Mouse (Mus musculus): ENCODE data around the gene Itln1.
"Not testable (repeated sequence)": the region's sequence is repeated elsewhere in the genome, so short reads cannot be mapped to it uniquely, and the experiment has no call there.

Itln1 gene

DNA sequence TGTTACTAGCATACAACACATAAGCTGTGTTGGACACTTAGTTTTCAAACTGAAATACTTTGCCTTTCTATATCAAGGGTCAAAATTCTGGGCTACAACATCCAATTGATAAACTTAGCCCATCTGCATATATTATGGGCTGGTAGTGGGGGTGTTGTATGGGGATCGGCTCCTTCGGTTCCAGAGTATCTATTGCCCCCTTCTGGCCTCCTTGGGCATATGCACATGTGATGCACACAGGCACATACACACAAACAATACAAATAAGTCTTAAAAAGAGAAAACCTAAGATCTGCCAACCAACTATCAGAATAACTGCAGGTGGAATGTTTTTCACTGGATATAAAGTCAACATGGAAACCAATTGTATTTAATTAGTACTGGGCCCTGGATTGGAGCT, 21.9 kb downstream of the Itln1 start:
- no peak for DNase-seq

DNA sequence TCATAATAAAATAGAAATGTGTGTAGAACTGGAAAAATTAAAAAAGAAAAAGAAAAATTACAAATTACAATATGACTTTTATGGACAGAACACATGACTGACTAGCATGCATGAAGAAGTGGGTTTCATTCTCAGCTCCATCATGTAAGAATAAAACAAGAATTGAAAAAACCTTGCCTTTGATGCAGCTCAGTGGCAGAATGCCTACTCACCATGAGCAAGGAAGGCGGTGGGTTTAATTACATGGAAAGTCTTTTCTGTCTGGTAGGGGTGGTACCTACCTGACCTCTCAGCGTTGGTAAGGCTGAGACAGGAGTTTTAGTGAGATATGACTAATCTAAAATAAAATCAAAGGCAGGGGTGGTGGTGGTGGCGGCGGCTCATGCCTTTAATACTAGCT, 30.5 kb downstream of the Itln1 start:
- no peak for DNase-seq

DNA sequence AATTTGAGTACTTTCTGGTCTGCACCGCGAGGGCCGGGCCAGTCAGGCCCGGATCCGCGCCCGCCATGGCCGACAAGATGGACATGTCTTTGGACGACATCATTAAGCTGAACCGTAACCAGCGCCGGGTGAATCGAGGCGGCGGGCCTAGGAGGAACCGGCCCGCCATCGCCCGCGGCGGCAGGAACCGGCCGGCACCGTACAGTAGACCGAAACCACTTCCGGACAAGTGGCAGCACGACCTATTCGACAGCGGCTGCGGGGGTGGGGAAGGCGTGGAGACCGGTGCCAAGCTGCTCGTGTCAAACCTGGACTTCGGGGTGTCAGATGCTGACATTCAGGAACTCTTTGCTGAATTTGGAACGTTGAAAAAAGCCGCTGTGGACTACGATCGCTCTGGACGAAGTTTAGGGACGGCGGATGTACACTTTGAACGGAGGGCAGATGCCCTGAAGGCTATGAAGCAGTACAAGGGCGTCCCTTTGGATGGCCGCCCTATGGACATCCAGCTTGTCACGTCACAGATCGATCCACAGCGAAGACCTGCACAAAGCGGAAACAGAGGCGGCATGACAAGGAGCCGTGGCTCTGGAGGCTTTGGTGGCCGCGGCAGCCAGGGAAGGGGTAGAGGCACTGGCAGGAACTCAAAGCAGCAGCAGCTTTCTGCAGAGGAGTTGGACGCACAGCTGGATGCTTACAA, 31.4 kb downstream of the Itln1 start:
- peak; percentile 67 to 82 for DNase-seq

DNA sequence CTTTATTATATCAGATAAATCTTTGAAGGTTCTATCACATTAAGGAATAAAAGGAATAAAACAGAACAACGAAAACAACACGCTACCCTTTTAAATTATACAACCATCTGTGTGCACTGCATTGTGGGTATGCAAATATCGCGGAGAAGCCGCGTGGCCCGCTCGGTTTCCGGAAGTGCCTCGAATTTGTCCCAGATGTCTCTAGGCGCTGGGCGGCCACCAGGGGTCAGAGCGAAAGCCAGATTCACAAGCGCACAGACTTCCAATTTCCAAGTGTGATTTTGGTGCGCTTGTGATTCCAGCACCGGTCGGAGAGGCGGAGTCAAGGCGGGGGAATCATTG, 31.9 kb downstream of the Itln1 start, which contains the start of gene Alyref2:
TSS of gene Alyref2 (plus strand) at position 229 of the 342 bp plus-strand sequence.
- DNase-seq, result peak; percentile 95 to 96

DNA sequence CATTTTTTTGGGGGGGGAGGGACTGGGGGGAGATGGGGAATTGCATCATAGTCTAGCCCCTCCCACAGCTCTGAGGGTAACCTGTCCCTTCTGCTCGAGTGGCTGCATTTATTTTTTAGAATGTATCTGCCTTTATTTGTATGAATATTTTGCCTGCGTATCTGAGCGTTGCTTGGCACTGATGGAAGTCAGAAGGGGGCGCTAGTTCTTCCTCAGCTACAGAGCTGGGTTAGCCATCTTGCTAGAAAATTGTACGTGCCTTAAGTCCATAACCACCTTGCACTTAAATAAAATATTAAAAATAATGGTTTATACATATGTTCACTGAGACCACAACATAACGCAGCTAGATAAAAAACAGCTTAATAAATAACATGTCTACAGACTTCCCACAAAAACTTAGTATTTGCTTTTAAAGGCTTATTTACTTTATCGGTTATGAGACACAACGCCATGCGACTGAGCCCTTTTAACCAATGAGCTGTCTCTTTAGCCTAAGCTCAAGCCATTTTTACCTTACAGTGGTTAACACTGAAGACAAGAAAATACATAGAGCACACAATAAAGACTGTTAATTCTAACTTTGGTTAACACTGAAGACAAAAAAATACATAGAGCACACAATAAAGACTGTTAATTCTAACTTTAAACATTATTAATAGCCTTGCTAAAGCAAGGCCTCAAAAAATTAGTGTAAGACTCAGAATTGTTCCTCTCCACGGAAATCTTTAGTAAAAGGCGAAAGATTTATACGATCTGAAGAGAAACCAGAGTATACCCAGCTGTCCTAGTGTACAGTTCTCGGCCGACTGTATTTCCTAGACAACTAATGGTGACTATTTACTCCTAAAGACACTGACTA, 32.5 kb downstream of the Itln1 start:
- peak; percentile 44 to 58 for DNase-seq

DNA sequence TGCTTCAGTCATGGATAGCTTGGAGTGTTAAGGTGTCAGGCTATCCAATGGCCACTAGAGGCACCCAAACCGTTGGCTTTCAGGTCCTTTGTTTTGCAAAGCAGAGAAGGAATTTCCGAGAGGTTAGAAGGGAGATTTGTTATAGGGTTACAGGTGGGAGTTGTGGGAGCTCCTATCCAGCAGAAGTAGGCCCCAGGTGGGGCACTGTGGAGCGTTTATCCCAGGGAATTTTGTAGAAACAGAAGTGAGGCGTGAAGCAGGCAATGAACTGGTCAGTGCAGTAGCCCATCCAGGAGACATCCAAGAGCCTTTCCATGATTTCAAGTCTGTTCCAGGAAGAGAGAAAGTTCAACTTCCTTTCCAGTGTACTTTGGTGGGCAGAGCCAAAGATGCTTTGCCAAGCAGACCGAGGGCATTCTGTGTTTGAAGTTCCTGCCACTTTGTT, 33.4 kb downstream of the Itln1 start:
- peak; percentile 54 to 55 for DNase-seq

DNA sequence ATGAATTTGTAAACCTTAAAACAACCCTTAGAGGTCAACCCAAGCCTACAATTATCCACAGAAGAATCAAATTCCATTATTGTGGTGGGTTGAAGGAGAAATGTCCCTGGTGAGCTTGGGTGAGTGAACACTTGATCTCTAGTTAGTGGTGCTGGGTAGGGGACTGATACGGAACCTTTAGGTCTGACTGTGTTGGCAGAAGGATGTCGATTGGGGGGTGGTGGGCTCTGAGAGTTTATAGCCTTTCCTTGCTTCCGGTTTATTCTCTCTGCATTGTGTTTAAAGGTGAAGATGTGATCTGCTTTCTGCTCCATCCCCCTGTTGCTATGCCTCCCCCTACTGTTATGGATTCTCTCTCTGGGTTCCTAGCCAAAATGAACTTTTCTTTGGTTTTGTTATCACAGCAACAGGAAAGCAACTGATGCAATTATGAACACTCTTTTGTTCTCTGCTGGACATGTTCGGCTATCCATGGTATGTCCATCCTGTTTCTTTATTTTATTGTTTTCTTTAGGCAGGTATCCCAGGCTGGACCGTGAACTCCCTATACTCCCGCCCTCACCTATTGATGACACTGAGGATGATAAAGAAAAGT, 34.0 kb downstream of the Itln1 start:
- DNase-seq, result no peak

DNA sequence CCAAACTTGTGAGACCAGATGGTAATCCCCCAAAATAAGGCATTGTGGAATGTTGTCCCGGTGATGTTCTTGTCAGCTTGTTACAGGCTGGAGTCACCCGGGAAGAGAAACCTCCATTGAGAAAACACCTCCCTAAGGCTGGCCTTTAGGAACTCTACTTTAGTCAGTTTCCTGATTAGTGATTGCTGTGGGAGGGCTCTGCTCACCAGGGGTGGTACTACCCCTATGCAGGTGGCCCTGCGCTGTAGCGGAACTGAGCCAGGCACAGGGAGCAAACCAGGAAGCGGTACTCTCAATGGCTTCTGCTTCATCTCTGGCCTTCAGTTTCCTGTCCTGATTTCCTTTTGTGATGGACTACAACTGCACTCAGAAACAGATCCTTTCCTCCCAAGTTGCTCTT, 35.2 kb downstream of the Itln1 start:
- no peak for DNase-seq

DNA sequence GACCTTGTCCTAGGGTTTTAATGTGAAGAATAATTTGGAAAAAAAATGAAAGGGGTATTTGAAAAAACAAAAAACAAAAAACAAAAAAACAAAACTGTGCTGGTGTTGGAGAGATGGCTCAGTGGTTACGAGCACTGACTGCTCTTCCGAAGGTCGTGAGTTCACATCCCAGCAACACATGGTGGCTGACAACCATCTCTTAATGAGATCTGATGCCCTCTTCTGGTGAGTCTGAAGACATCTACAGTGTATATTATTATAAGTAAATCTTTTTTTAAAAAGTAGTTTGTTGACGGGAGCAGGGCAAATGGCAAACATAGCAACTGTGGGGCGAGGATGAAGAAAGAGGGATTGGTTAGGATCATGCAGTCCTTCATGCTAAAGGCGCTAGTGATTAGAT, 39.7 kb downstream of the Itln1 start:
- DNase-seq, result no peak

DNA sequence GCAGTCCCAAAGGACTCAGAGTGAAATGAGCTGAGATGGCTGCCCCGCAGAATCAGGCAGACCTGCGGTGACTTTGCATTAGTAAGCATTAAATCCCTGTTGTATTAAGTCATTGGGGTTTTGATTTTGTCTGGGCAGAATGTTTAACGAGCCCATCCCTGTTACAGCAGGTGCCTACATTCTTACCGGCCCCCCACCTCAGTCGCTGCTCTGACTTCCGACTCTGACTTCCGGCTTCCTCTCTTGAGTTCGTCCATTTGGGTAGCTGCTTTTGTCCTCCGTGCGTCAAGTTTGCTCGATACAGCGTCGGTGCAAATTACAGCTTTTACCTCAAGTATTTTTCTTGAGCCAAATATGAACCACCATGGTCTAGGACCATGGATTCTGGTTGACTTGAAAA, 40.9 kb downstream of the Itln1 start:
- no peak for DNase-seq

DNA sequence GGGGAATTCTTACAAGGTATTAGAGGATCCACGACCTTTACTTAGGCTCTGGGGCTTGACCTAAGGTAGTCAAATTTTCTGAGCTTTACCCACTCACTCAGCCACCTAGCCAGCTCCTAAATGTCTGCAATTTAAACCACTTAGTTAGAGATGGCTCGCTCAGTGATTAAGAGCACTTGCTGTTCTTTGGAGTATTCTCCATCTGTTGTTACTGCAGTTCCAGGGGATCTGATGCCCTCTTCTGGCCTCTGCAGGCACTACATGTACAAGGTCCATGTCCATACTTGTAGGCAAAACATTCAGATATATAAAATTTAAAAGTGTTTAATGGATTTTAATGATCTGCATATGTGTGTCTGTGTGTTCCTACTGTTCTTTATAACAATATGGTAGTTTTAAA, 56.1 kb downstream of the Itln1 start:
- peak; percentile 77 to 88 for DNase-seq

DNA sequence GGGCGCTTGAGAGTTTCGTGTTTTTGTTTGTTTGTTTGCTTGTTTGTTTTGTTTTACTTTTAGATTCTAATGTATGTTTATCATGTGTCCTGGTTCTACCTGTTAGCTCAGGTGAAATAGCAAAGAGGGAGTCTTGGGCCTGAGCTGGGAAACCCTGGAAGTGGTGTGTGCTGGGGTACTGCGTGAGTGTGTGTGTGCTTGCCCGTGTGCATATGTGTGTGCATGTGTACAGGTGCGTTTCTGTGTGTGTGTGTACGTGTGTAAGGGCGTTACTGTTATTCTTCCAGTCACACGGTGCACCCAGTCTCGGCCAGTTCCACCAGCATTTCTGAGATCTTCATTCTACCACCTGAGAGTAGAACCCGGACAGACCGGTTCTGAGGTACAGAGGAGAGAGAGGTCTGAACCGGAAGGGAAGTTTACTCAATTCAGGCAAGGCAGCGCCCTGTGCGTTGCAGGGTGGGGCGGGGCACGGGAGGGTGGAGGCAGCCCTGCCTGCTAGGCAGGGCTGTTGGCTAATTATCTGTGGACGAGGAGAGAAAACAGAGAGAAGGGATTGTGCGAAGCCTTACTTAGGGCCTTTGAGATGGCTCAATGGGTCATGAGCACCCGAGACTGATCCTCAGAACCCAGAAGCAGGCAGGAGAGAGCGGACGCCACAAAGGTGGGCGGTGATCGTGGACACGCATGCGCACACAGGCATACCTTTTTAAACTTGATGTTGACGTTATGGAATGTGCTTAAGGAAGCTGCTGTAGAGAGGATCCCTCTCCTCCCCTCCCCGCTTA, 57.1 kb downstream of the Itln1 start:
- peak; percentile 21 to 32 for DNase-seq

DNA sequence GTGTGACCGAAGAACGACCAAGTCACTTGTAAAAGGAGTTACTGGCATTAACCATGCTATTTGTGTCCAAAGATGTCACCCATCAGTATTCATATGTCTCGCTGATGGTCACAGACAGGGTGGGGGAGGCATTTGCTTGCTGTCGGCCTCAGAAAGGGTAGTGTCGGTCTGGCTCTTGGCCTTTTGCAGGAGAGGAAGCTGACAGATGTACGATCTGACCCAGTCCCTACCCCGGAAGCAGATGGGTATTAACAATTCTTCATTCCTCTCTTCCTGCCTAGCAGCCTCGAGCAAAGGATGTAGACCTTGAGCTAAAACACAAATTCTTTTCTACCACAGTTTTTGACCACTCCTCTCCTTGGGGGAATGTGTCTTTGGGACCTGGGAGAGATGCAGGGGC, 58.0 kb downstream of the Itln1 start:
- DNase-seq, result no peak

DNA sequence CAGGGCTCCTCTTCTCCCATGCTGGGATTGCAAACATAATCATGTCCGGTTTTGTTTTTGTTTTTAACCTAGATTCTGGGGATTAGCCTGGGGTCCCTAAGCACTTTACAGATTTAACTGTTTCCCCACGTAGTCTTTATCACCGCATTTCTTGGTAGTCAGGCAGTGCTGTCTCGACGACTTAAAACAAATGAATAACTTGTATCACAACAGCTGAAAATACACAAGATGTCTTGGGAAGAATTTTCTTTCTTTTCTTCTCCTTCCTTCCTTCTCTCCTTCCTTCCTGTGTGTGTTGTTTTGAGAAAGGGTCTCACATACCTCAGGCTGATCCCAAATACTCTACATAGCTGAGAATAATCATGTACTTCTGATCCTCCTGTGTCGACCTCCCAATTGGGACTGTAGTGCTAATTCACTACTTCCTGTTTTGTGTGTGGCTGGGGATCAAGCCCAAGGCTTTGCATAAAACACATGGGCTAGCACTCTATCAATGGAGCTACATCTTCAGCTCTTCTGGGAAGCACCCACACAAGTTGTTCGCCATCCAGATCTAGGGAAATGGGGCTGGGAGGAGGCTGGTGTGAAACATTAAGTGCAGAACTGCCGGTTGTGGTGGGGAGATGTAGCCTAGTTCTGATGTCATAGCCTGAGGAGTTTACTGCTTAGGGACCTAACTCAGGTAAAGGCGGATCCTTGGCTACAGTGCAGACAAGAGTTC, 61.0 kb downstream of the Itln1 start:
- DNase-seq, result no peak

DNA sequence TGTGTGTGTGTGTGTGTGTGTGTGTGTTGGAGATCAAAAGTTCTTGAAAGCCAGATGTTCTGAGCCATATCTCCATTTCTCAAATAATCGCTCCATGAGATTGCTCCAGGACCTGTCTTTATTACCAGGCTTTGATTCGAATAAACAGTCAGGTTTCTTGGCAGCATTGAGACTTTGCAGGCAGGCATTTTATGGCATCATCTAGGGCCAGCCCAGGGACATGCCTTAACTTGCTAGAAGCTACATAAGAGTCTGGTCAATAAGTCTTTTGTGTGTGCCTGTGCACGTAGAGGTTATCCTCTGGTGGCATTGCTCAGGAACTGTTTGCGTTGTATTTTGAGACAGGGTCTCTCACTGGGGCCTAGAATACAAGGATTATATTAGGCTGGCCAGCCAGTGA, 61.6 kb downstream of the Itln1 start:
- no peak for DNase-seq

DNA sequence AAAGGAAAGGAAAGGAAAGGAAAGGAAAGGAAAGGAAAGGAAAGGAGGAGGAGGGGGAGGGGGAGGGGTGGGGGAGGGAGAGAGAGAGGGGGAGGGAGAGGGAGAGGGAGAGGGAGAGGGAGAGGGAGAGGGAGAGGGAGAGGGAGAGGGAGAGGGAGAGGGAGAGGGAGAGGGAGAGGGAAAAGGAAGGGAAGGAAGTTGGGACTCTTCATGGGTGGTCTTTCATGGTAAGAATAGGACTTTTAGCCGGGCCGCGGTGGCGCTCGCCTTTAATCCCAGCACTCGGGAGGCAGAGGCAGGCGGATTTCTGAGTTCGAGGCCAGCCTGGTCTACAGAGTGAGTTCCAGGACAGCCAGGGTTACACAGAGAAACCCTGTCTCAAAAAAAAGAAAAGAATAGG, 63.2 kb downstream of the Itln1 start:
- DNase-seq, result not testable (repeated sequence)

DNA sequence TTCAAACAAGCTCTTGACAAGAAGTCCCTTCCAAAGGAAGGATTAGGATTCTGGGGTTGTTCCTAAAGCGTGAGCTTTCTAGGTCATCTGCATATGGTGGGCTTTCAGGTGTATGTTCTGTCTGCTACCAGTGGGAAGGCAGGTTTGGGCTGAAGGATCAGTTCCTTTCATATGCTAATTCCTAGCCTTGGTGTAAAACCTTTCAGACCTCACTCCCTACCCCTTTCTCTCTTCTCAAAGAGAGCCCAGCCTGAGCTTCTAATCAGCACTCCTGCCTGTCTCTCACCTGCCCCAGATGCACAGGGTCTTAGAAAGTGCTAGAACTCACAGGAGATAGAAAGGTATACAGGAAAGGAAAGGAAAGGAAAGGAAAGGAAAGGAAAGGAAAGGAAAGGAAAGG, 63.6 kb downstream of the Itln1 start:
- DNase-seq, result no peak

DNA sequence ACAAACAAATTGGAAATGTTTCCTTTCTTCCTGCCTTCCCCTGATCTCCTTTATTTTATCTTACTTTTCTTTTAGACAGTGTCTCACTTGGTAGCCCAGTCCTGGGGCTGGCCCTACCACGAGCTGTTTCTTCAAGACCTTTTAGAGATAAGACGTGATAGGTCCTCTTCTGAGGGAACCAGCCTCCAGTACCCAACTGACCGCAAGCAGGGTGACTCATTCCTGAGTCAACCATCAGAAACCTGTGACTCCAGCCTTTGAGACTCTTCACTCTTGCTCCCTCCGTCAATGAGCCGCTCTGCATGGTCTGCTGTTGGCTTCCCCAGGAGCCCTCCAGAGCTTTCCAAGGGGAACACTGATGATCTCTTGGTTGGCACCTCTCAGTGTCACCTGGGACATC, 64.2 kb downstream of the Itln1 start:
- no peak for DNase-seq

DNA sequence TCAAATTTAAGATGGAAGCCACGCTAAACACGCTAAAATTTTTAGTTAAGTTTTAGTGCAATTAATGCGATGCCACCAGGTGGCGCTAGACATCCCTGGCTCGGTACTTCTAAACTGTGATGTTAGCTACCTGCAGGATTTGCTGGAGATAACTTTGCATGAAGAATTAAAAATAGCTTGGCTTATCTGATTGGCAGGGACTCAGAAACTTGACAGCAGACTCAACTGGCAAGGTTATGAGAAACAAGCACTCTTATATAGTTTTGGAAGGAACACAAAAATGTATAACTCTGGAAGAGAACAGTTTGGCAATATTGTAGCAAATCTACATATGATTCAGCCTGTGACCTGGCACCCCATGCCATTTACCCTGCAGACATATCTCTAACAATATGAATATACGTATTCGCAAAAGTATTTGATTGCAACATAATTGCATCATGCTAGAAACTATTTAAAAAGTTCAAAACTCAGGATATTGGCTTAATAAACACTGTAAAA, 64.7 kb downstream of the Itln1 start:
- DNase-seq, result peak; percentile 51 to 84

DNA sequence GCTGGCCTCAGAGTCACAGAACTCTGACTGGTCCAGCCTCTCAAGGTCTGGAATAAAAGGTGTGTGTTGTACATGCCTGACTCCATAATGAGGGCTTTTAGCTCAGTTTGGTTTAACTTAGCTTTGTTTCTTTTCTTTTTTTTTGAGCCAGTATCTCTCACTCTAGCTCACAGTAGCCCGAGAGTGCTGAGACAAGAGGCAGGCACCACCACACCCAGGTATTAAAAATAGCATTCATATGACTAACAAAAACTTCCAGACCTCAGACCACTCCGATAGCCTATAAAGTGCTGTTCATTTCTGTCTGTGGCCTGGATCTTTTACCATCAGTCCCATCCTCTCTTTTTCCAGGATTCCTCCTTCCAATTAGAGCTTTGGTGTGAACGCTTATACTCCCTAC, 65.4 kb downstream of the Itln1 start:
- no peak for DNase-seq

Data from kidney, postnatal 36 days (tissue).